Mouse (Mus musculus) kidney, adult 18-20 months (tissue): Measurements from ENCODE around the gene Vangl2.
A peak's percentile ranks its signal among the peaks of the same experiment; 100 is the strongest.
"Not testable (repeated sequence)": the region's sequence is repeated elsewhere in the genome, so short reads cannot be mapped to it uniquely, and the experiment has no call there.

Experiments
- DNase-seq: peaks from one replicate; pipeline ENCODE4 v3.0.0; 2021

Vangl2 gene

GRCm38 (mm10) chr1:172000641-172001040, 27.6 kb downstream of the Vangl2 start:
- peak; percentile 37 for DNase-seq

DNA sequence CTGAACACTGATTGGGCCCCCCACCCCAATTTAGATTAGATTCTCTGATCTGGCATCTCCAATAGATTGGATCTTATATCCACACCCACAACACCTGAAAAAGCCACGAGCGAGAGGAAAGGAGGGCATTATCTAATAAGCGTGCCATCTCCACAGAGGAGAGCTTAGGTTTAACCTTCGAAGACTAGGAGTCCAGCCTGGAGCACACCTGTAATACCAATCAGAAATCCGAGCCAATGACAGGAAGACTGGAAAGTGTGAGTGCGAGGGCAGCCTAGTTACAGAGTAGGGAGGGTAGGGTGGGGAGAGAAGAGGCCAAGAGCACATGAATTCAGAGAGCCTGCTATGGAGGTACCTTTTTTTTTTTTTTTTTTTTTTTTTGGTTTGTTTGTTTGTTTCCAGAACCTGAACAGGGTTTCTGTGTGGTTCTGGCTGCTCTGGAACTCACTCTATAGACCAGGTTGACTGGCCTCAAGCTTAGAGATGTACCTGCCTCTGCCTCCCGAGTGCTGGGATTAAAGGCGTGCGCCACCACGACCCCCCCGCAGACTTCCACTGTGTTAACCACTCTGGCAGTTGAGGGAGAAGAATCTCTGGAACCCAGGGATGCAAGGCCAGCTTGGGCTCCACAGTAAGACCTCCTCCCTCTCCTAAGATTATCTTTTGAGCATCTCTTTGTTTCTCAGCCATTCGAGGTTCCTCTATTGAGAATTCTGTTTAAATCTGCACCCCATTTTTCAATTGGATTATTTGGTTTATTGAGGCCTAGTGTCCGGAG, 29.2 kb downstream of the Vangl2 start:
- no peak for DNase-seq

- DNase-seq: no peak
Observed at GRCm38 (mm10) chr1:171996701-171997100, 31.5 kb downstream of the Vangl2 start.

GRCm38 (mm10) chr1:171994918-171995715, 33.1 kb downstream of the Vangl2 start:
- DNase-seq: no peak

DNA sequence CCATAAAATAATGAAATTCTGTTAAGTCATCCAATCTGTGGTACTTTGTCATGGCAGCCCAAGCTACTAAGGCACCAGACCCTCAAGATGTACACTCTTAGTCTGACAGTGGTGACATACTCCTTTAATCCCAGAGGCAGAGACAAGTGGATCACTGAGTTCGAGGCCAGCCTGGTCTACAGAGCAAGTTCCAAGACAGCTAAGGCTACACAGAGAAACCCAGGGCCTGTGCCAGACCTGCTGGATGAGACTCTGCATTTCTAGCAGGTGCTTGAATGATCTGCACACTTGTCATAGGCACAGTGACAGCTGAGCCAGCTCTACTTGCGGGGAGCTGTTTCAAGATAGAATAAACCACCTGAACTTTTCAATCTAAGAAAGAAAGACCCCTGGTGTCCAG, 33.7 kb downstream of the Vangl2 start:
- DNase-seq: no peak

DNA sequence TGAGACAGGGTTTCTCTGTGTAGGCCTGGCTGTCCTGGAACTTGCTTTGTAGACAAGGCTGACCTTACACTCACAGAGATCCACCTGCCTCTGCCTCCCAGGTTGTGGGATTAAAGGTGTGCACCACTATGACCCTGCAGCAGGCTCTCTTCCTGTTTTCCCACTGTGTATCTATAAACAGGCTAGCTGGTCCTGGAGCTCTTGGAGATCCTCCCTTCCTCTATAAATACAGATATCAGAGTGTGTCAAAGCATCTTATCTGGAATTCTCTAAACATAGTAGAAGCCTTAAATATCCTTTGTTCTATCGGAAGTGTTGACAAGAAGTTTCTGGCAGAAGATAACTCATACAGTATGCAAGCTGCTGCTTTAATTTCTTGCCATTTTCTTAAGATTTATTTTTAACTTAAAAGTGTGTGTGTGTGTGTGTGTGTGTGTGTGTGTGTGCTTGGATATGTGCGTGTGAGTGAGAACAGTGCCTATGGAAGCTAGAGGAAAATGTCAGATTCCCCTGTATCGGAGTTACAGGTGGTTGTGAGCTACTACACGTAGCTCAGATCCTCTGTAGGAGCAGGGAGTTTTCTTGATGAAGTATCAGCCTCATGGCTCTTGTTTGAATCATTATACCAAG, 35.2 kb downstream of the Vangl2 start:
- DNase-seq: no peak

DNA sequence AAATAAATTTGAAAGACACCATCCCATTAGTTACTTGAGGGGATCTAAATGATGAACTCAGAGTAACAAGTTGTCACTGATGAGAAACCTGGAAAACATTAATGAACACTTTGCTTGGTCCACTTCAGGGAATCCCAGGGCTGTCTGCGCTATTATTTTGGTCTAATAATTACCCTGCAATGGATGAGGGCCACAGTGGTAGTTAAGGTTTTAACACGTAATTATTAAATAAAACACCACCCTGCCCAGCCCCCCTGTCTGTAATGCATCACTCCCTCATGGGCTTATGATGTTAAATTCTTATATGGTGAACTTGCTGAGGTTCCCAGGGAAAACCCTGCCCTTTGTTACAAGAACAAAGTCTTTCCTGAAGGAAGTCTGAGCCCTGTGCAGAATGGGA, 36.4 kb downstream of the Vangl2 start:
- no peak for DNase-seq

- no peak for DNase-seq
Observed at GRCm38 (mm10) chr1:171984121-171984520, 44.1 kb downstream of the Vangl2 start.

- DNase-seq: no peak
Observed at GRCm38 (mm10) chr1:171983372-171984001, 44.8 kb downstream of the Vangl2 start.

DNA sequence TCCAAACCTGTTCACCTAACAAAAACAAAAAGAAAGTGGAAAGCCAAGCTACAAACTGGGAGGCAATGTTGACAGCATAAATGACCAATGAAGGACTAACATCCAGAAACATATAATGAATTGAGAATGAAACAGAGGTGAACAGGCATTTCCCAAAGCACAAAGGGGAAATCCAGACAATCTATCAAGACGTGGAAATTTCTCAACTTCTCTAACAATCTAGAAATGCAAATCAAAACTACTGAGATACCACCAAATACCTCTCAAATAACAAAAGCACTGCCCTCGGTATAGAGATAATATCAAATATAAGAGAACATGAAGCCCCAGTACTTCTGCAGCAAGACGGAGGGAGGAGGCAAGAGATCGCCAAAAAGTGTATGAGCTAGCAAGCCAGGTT, 45.5 kb downstream of the Vangl2 start:
- DNase-seq: no peak

DNA sequence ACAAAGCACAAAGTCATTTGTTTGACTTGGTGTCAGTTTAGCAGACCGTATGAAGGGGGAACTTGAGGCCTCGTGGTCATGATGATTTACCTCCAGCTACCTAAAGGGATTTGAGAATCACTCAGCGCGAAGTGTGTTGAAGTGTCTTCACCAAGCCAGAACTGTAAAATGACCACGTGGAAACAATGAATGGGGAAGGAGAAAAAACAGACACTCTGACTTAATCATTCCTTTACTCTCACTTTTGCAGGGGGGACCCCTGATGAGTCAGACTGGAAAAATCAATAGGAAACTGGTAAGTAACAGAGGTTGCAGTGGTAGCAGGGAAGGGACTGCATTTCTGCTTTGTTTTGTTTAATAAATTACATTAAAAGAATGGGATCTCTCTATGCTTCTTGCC, 46.1 kb downstream of the Vangl2 start:
- DNase-seq: no peak

DNA sequence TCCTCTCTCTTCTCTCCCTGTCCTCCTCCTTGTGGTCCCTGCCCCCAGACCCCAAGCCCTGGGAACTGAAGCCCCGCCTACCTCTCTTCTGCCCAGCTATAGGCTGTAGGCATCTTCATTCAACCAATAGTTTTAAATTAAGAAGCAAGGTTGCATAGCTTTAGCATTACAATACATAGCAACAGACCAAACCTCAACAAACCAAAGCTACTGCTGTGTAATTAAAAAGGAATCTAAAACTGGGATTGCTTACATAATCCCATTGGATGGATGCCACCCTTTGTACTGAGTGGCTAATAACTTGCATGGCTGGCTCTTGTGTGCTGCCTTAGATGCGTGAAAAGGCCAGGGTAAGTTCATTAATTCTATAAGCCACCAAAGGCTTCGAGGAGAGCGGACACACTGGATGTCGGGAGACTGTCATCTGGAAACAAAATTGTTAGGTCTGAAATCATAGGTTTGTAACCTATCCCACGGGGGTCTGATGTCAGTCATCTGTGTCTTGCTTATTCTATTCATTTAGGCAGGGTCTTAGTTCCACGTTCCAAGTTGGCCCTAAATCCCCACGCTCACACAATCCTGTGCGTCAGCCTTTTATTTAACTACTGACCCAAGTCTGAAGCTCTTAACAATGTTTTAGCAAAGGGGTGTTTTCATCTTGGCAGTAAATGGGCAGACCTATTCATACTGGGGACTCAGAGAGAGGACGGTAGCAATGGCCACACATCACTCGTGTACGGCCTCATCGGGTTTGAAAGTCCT, 48.1 kb downstream of the Vangl2 start:
- no peak for DNase-seq

GRCm38 (mm10) chr1:171977891-171978290, 50.4 kb downstream of the Vangl2 start:
- no peak for DNase-seq

DNA sequence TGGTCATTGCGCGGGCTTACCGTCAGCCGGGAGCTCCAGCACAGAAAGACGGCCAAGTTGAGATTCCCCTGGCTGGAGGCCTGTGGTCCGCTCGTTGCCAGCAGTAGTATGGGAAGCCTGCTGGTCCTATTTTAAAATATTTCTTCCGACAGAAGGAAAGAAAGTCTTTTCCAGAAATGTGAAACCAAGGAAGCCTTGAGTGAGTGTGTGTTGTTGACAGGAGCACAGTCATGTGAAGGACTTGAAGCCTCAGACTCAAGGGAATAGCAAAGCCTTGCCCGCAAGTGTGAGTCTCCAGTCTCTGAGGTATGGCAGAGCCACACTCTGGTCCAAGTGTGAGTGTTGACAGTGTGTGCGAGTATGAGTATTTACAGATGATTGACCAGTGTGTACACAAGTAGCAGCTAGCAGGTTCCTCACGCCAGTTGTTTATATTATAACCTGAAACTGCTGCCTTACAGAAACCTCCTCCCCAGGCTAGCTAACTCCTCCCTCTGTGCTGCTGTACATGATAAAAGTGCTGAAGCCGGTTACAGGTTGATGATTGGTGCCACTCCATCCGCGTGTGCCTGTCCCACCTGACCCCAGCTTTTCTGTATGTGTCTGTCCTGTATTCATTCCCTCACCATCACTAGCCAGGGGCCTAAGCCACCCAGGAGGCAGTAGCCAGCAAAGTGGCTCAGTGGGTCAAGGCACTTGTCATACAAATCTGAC, 51.3 kb downstream of the Vangl2 start:
- DNase-seq: no peak

- no peak for DNase-seq
Observed at GRCm38 (mm10) chr1:171975831-171976230, 52.4 kb downstream of the Vangl2 start.

- DNase-seq: no peak
Observed at GRCm38 (mm10) chr1:171975377-171975776, 52.9 kb downstream of the Vangl2 start.

- DNase-seq: not testable (repeated sequence)
Observed at GRCm38 (mm10) chr1:171974361-171974760, 53.9 kb downstream of the Vangl2 start.

DNA sequence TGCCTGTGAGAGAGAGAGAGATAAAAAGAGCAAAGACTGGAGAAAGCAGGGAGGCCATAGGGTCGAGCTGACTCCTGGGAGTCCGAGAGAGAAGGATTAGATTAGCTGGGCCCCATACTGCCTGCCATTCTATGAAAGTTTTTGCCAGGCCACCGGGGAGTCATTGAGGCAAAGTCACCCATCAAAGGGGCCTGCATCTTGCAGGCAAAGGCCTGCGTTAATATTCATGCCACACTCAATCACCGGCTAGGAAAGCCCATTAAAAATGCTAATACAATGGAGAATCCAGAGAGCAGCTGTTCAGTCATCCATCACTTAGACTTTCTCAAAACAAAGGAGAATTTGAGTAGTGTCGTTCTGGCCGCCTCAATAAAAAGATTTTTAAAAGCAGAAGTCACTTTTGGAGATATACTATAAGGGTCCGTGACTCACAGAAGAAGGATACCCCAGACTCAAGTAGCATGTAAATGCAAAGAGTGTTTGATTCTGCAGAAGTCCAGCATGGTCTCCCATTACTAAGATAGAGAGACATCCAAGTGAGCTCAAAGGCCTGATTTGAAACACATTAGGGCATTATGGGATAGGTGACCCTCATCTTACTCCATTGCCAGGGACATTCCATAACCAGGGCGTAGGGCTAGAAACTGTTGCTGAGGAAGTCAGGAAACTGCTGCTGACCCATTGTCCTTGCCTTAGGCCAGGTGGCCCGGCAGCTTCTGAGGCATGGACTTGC, 57.2 kb downstream of the Vangl2 start:
- DNase-seq: no peak

GRCm38 (mm10) chr1:171969221-171969620, 59.0 kb downstream of the Vangl2 start:
- DNase-seq: no peak

DNA sequence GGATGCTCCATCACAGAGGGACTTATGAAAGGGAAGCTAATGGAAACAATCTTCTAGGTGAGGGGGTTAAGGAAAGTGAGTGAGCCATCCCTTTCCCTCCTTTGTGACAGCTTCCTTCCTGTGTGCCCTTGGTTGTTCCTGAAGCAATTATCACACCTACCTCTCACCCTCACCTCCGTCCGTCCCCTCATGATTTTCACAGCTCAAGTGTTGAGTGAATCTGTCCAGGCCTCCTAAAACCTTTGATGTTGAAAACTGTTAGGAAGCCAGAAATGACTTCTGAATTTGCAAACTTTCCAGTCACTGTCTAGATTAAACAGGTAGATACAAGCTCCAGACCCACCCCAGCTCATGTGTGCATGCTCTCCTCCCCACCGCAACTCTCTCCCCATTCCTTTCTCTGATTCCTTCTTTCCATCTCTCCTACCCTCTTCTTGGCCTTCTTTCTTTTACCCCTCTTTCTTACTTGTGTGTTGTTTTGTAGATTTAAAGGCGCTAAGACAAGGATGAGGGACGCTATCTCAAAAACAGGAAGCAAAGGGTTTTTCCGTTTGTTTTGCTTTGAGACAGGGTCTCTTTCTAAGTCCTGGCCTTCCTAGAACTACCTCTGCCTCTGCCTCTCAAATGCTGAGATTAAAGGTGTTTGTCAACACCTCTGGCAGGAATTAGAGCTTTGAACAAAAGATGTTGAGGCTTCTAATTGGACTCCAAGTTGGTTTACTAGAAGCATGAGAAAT, 62.0 kb downstream of the Vangl2 start:
- no peak for DNase-seq
